Mouse (Mus musculus) bone marrow, adult 2 months (tissue): ENCODE data around the gene Lgals4.

Experiments used
- CTCF ChIP-seq: fragments of 200-500 bp; IDR thresholded peaks from 2 replicates; pipeline ENCODE4 v1.5.1; 2011; ENCODE audit warnings: low read length, control low read depth; ENCODE audit not compliant: control insufficient read depth, insufficient read depth
- POLR2A ChIP-seq: fragments of 200-500 bp; IDR thresholded peaks from 2 replicates; pipeline ENCODE4 v1.6.1; 2011; ENCODE audit warnings: low read depth, mild to moderate bottlenecking, control low read depth, low read length, borderline replicate concordance; ENCODE audit not compliant: control insufficient read depth

GRCm38 (mm10) chr7:28790066-28790806 lies 43.4 kb upstream of the Lgals4 start:
- TF ChIP-seq CTCF (no peak), POLR2A (no peak)
